Mouse (Mus musculus): ENCODE results near the gene Bicra. TPM values are rescaled to one million over a fixed set of nuclear protein-coding genes. Genes with fewer than 3 reads are reported as not detected.
A peak's percentile ranks its signal among the peaks of the same experiment; 100 is the strongest.

Bicra gene
- polyA plus RNA-seq, 1 experiment: 35.5 TPM

- peaks cover 8% of the 10 kb centered on the region for H3K4me1 ChIP-seq (ENCODE audit: control insufficient read depth, insufficient read depth, low read length)
- H3K27ac ChIP-seq (ENCODE audit: insufficient read depth, low read depth, low read length): no peak overlapping the region
Observed at GRCm38 (mm10) chr7:15952416-15952815, 95.3 kb downstream of the Bicra start.

GRCm38 (mm10) chr7:15950008-15950407 lies 97.7 kb downstream of the Bicra start:
- Histone ChIP-seq H3K4me1 (ENCODE audit: control insufficient read depth, insufficient read depth, low read length) (peaks cover 10% of the 10 kb centered on the region), H3K4me3 (ENCODE audit: insufficient read depth, low read length) (no peak overlapping the region), H3K27ac (ENCODE audit: insufficient read depth, low read depth, low read length) (no peak overlapping the region)
- no peak for TF ChIP-seq POLR2A (IDR thresholded peaks at IDR 0.05; ENCODE audit: borderline replicate concordance, low read depth, low read length)

More at GRCm38 (mm10) chr7:15952416-15952815, 95.3 kb downstream of the Bicra start:
- TF ChIP-seq POLR2A (IDR thresholded peaks at IDR 0.05; ENCODE audit: borderline replicate concordance, low read depth, low read length): no peak
- no peak for TF ChIP-seq CTCF (IDR thresholded peaks at IDR 0.05; ENCODE audit: low read depth, low read length)
- H3K4me3 ChIP-seq (ENCODE audit: insufficient read depth, low read length): no peak overlapping the region

GRCm38 (mm10) chr7:15949216-15949790 lies 98.4 kb downstream of the Bicra start:
- Histone ChIP-seq H3K27ac (ENCODE audit: insufficient read depth, low read depth, low read length) (no peak overlapping the region), H3K4me1 (ENCODE audit: control insufficient read depth, insufficient read depth, low read length) (peaks cover 13% of the 10 kb centered on the region), H3K4me3 (ENCODE audit: insufficient read depth, low read length) (no peak overlapping the region)
- TF ChIP-seq CTCF (IDR thresholded peaks at IDR 0.05; ENCODE audit: low read depth, low read length) (no peak), POLR2A (IDR thresholded peaks at IDR 0.05; ENCODE audit: borderline replicate concordance, low read depth, low read length) (no peak)

DNA sequence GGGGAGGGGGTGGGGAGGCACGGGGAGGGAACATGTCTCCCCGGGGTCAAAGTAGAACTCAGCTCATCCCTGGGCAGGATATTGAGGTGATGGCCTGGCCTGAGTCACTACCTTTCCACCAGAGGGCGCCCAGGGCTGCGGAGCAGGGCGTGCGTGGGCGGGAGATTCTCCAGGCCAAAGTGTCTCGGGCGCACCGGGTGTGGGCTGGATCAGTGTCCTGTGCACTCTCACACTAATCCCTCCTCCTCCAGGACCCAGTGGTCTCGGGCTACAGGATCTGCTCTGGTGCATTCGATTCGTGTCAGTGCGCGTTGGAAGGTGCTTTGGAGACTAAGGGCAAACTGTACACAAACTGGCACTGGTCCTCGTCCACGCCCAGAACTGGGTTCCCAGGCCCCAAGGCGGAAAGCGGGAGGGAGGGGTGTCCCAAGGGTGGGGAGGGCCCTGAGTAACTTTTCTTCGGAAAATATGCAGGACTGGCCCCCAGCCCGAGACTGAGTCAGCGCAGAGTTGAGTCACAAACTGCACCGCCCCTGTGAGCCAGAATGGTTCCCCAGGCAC lies 99.3 kb downstream of the Bicra start:
- Histone ChIP-seq H3K4me1 (ENCODE audit: control insufficient read depth, insufficient read depth, low read length) (peaks cover 16% of the 10 kb centered on the region), H3K27ac (ENCODE audit: insufficient read depth, low read depth, low read length) (no peak overlapping the region), H3K4me3 (ENCODE audit: insufficient read depth, low read length) (peak overlapping the region; percentile 43)
- TF ChIP-seq POLR2A (IDR thresholded peaks at IDR 0.05; ENCODE audit: borderline replicate concordance, low read depth, low read length) (no peak), CTCF (IDR thresholded peaks at IDR 0.05; ENCODE audit: low read depth, low read length) (peak; percentile 57; the same call in 1 of the 2 replicates)

GRCm38 (mm10) chr7:15947653-15948260 lies 100.0 kb downstream of the Bicra start:
- TF ChIP-seq POLR2A (IDR thresholded peaks at IDR 0.05; ENCODE audit: borderline replicate concordance, low read depth, low read length) (no peak), CTCF (IDR thresholded peaks at IDR 0.05; ENCODE audit: low read depth, low read length) (no peak)
- no peak overlapping the region for H3K4me3 ChIP-seq (ENCODE audit: insufficient read depth, low read length)
- H3K4me1 ChIP-seq (ENCODE audit: control insufficient read depth, insufficient read depth, low read length): peaks cover 16% of the 10 kb centered on the region
- H3K27ac ChIP-seq (ENCODE audit: insufficient read depth, low read depth, low read length): no peak overlapping the region

DNA sequence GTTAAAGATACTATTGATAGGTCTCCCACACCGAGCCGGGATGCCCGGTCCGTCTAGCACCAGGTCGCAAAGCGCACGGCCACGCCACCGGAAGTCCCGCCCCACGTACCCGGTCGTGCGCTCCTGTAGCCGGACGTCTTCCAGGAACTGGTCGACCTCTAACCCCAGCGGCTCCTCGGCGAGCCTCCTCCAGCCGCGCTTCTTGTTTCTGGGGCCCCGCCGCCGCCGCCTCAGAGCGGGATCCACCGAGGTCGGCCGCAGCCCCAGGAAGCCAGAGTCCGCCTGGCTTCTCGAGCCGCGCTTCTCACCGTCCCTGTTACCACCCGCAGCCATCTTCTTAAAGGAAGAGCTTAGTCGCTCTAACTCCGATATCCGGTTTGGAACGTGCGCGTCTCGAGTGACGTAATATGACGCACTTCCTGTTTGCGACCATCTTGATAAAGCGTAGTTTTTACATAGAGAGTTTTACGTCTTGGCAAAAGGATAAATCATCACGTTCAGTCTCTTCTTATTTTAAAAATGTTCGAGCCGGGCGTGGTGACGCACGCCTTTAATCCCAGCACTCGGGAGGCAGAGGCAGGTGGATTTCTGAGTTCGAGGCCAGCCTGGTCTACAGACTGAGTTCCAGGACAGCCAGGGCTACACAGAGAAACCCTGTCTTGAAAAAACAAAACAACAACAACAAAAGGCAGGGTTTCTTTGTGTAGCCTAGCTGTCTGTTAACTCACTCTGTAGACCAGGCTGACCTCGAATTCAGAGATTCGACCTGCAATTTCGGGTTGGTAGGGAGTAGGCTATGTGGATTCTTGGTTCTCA lies 101.8 kb downstream of the Bicra start, which contains the start of gene Nop53:
Gene Nop53, minus strand, starts transcription at position 354 of the 816 bp plus-strand sequence.
- Histone ChIP-seq H3K4me1 (ENCODE audit: control insufficient read depth, insufficient read depth, low read length) (peaks cover 16% of the 10 kb centered on the region), H3K27ac (ENCODE audit: insufficient read depth, low read depth, low read length) (peak within 1 kb of the TSS; percentile 83), H3K4me3 (ENCODE audit: insufficient read depth, low read length) (peak within 1 kb of the TSS; percentile 72)
- TF ChIP-seq POLR2A (IDR thresholded peaks at IDR 0.05; ENCODE audit: borderline replicate concordance, low read depth, low read length) (no peak), CTCF (IDR thresholded peaks at IDR 0.05; ENCODE audit: low read depth, low read length) (no peak)

- H3K4me1 ChIP-seq (ENCODE audit: control insufficient read depth, insufficient read depth, low read length): peaks cover 16% of the 10 kb centered on the region
- TF ChIP-seq CTCF (IDR thresholded peaks at IDR 0.05; ENCODE audit: low read depth, low read length) (no peak), POLR2A (IDR thresholded peaks at IDR 0.05; ENCODE audit: borderline replicate concordance, low read depth, low read length) (no peak)
- peak overlapping the region; percentile 72 for H3K4me3 ChIP-seq (ENCODE audit: insufficient read depth, low read length)
- peak overlapping the region; percentile 17; the same call in 1 of the 2 replicates for H3K27ac ChIP-seq (ENCODE audit: insufficient read depth, low read depth, low read length)
Observed at GRCm38 (mm10) chr7:15945211-15945610, 102.5 kb downstream of the Bicra start.

DNA sequence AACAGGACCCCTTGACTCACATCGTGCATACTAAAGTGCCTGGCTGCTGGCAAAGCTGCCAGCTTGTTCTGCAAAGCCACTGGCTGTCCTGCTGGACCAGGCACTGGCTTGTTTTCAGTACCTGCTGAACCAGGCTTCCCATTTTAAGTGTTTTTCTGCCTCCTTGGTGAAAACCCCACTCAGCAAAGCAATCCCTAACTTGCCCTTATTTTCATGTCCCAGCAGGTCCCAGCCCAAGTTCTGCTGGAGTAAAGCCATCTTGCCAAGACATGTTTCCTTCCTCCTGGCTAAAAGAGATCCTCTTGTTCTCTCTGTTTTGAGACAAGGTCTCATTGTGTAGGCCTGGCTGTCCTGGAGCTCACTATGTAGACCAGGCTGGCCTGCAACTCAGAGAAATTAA lies 103.4 kb downstream of the Bicra start:
- no peak for TF ChIP-seq CTCF (IDR thresholded peaks at IDR 0.05; ENCODE audit: low read depth, low read length)
- no peak for TF ChIP-seq POLR2A (IDR thresholded peaks at IDR 0.05; ENCODE audit: borderline replicate concordance, low read depth, low read length)
- no peak overlapping the region for H3K27ac ChIP-seq (ENCODE audit: insufficient read depth, low read depth, low read length)
- H3K4me1 ChIP-seq (ENCODE audit: control insufficient read depth, insufficient read depth, low read length): peaks cover 13% of the 10 kb centered on the region
- peak overlapping the region; percentile 21; the same call in 1 of the 2 replicates for H3K4me3 ChIP-seq (ENCODE audit: insufficient read depth, low read length)

DNA sequence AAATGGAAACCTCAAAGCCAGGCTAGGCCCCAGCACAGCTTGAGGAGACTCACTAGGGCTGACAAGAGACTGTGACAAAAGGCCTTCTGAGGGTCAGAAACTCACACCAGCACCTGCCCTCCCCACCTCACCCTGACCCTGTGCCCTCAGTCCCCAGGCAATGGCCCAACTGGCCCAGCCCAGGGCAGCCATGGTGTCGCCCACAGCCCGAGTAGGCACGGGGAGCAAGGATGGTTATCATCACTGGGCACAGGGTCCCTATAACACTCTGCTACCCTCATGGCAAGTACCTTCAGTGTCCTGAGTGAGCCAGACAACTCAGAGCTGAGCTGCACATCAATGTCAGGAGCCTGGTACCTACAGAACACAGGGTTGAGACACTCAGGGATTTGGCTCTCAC lies 109.1 kb downstream of the Bicra start:
- Histone ChIP-seq H3K4me3 (ENCODE audit: insufficient read depth, low read length) (no peak overlapping the region), H3K4me1 (ENCODE audit: control insufficient read depth, insufficient read depth, low read length) (no peaks in the 10 kb centered on the region), H3K27ac (ENCODE audit: insufficient read depth, low read depth, low read length) (no peak overlapping the region)
- TF ChIP-seq POLR2A (IDR thresholded peaks at IDR 0.05; ENCODE audit: borderline replicate concordance, low read depth, low read length) (no peak), CTCF (IDR thresholded peaks at IDR 0.05; ENCODE audit: low read depth, low read length) (no peak)
